Mouse (Mus musculus): ENCODE data around the gene Olfr985. TPM values are rescaled to one million over a fixed set of nuclear protein-coding genes. Genes with fewer than 3 reads are reported as not detected.

Olfr985 gene
- polyA plus RNA-seq (2012; rRNA removed): not detected in 2 replicates

- no peak for DNase-seq (ENCODE audit: low spot score)
Observed at GRCm38 (mm10) chr9:40130084-40130483, at the start of gene Olfr985. Gene Olfr985, minus strand, starts transcription at chr9:40130184.

GRCm38 (mm10) chr9:40177017-40177416, 47.0 kb upstream of the Olfr985 start:
- DNase-seq (ENCODE audit: low spot score): no peak

GRCm38 (mm10) chr9:40166446-40166845, 36.5 kb upstream of the Olfr985 start:
- no peak for DNase-seq (ENCODE audit: low spot score)

GRCm38 (mm10) chr9:40155118-40155644, 25.2 kb upstream of the Olfr985 start:
- DNase-seq (ENCODE audit: low spot score): no peak

- DNase-seq (ENCODE audit: low spot score): no peak
Observed at GRCm38 (mm10) chr9:40141544-40141943, 11.6 kb upstream of the Olfr985 start.

- DNase-seq (ENCODE audit: low spot score): no peak
Observed at GRCm38 (mm10) chr9:40139484-40139883, 9.5 kb upstream of the Olfr985 start.

GRCm38 (mm10) chr9:40136987-40137688, 7.2 kb upstream of the Olfr985 start:
- no peak for DNase-seq (ENCODE audit: low spot score)

- DNase-seq (ENCODE audit: low spot score): no peak
Observed at GRCm38 (mm10) chr9:40130556-40130955, 572 bp upstream of the Olfr985 start.

- no peak for DNase-seq (ENCODE audit: low spot score)
Observed at GRCm38 (mm10) chr9:40117287-40117659, 12.7 kb downstream of the Olfr985 start.

- DNase-seq (ENCODE audit: low spot score): no peak
Observed at GRCm38 (mm10) chr9:40116645-40117286, 13.2 kb downstream of the Olfr985 start.

- DNase-seq (ENCODE audit: low spot score): no peak
Observed at GRCm38 (mm10) chr9:40114106-40114505, 15.9 kb downstream of the Olfr985 start, which contains the start of gene Olfr984. Gene Olfr984, minus strand, starts transcription at chr9:40114206.

- DNase-seq (ENCODE audit: low spot score): no peak
Observed at GRCm38 (mm10) chr9:40094769-40095168, 35.2 kb downstream of the Olfr985 start.

GRCm38 (mm10) chr9:40093495-40093894, 36.5 kb downstream of the Olfr985 start, which contains the start of gene Olfr983:
Gene Olfr983, minus strand, starts transcription at chr9:40093595.
- no peak for DNase-seq (ENCODE audit: low spot score)

Other genes with a start within 250 kb of the Olfr985 start
- gene Olfr229, start 222.8 kb downstream of the Olfr985 start, polyA plus RNA-seq (2012; rRNA removed): not detected in 2 replicates
- not detected in 2 replicates for gene Olfr974, start 192.7 kb downstream of the Olfr985 start, polyA plus RNA-seq (2012; rRNA removed)
- gene Olfr975, start 178.1 kb downstream of the Olfr985 start, polyA plus RNA-seq (2012; rRNA removed): not detected in 2 replicates
- not detected in 2 replicates for gene Olfr976, start 169.1 kb downstream of the Olfr985 start, polyA plus RNA-seq (2012; rRNA removed)
- gene Olfr978, start 138.1 kb downstream of the Olfr985 start, polyA plus RNA-seq (2012; rRNA removed): not detected in 2 replicates
- gene Olfr979, start 126.7 kb downstream of the Olfr985 start, polyA plus RNA-seq (2012; rRNA removed): not detected in 2 replicates
- gene Olfr980, start 120.6 kb downstream of the Olfr985 start, polyA plus RNA-seq (2012; rRNA removed): not detected in 2 replicates
- gene Olfr981, start 108.7 kb downstream of the Olfr985 start, polyA plus RNA-seq (2012; rRNA removed): not detected in 2 replicates
- gene Olfr982, start 56.4 kb downstream of the Olfr985 start, polyA plus RNA-seq (2012; rRNA removed): not detected in 2 replicates
- not detected in 2 replicates for gene Olfr983, start 36.6 kb downstream of the Olfr985 start, polyA plus RNA-seq (2012; rRNA removed)
- gene Olfr984, start 16.0 kb downstream of the Olfr985 start, polyA plus RNA-seq (2012; rRNA removed): not detected in 2 replicates
- gene Tmem225, start 17.9 kb upstream of the Olfr985 start, polyA plus RNA-seq (2012; rRNA removed): not detected in 2 replicates
- gene Olfr986, start 50.7 kb upstream of the Olfr985 start, polyA plus RNA-seq (2012; rRNA removed): not detected in 2 replicates
- gene Zfp202, start 62.1 kb upstream of the Olfr985 start, polyA plus RNA-seq (2012; rRNA removed): 3.2 and 3.7 TPM in 2 replicates
- gene Scn3b, start 139.0 kb upstream of the Olfr985 start, polyA plus RNA-seq (2012; rRNA removed): 1.4 and 2.0 TPM in 2 replicates